Mouse (Mus musculus) c-Kit-positive CD71-negative TER-119-negative erythroid progenitor cells, embryonic 14.5 days (primary cell): ENCODE results near the gene Neo1.

Source experiments
- DNase-seq: peaks from one replicate; pipeline ENCODE4 v3.0.0-alpha.2; 2013; ENCODE audit warnings: low read depth

The Neo1 gene

GRCm38 (mm10) chr9:59036159-59036731, at the start of gene Neo1:
Gene Neo1 (minus strand): TSS chr9:59036441.
- peak; percentile 22 for DNase-seq

- DNase-seq: no peak
These were observed 39.4 kb upstream of the Neo1 start for GRCm38 (mm10) chr9:59075632-59076031.

- DNase-seq: no peak
These were observed 37.6 kb upstream of the Neo1 start for GRCm38 (mm10) chr9:59073887-59074286.

GRCm38 (mm10) chr9:59072076-59072777, 36.0 kb upstream of the Neo1 start:
- no peak for DNase-seq

GRCm38 (mm10) chr9:59071220-59071977, 35.2 kb upstream of the Neo1 start:
- no peak for DNase-seq

- DNase-seq: no peak
These were observed 34.0 kb upstream of the Neo1 start for GRCm38 (mm10) chr9:59070216-59070615.

- no peak for DNase-seq
These were observed 29.5 kb upstream of the Neo1 start for GRCm38 (mm10) chr9:59065616-59066301.

GRCm38 (mm10) chr9:59062409-59062808, 26.2 kb upstream of the Neo1 start:
- no peak for DNase-seq

- no peak for DNase-seq
These were observed 23.9 kb upstream of the Neo1 start for GRCm38 (mm10) chr9:59060026-59060605.

GRCm38 (mm10) chr9:59059158-59059557, 22.9 kb upstream of the Neo1 start:
- DNase-seq: no peak

GRCm38 (mm10) chr9:59058060-59058459, 21.8 kb upstream of the Neo1 start:
- no peak for DNase-seq

GRCm38 (mm10) chr9:59056281-59056680, 20.0 kb upstream of the Neo1 start:
- DNase-seq: no peak

- DNase-seq: no peak
These were observed 5.6 kb upstream of the Neo1 start for GRCm38 (mm10) chr9:59041805-59042204.

GRCm38 (mm10) chr9:59036732-59037341, 596 bp upstream of the Neo1 start:
- no peak for DNase-seq

- DNase-seq: no peak
These were observed 691 bp downstream of the Neo1 start for GRCm38 (mm10) chr9:59035342-59036158.

GRCm38 (mm10) chr9:59034836-59035235, 1.4 kb downstream of the Neo1 start:
- DNase-seq: no peak

- DNase-seq: no peak
These were observed 2.7 kb downstream of the Neo1 start for GRCm38 (mm10) chr9:59033492-59033891.

GRCm38 (mm10) chr9:59024245-59024844, 11.9 kb downstream of the Neo1 start:
- DNase-seq: no peak

- no peak for DNase-seq
These were observed 20.1 kb downstream of the Neo1 start for GRCm38 (mm10) chr9:59016060-59016719.

- DNase-seq: peak; percentile 28
These were observed 22.9 kb downstream of the Neo1 start for GRCm38 (mm10) chr9:59013365-59013764.
